Mouse (Mus musculus) myocyte (in vitro differentiated cells): ENCODE measurements around the gene Slc39a1.

Experiments
- CEBPB ChIP-seq: IDR thresholded peaks from 2 replicates; pipeline ENCODE4 v1.6.1; 2011; ENCODE audit warnings: mild to moderate bottlenecking, moderate library complexity; ENCODE audit not compliant: poor library complexity, insufficient read depth, severe bottlenecking
- E2F4 ChIP-seq: IDR thresholded peaks from one replicate; pipeline ENCODE4 v1.6.1; 2011; ENCODE audit warnings: mild to moderate bottlenecking, control low read depth, moderate library complexity; ENCODE audit not compliant: insufficient read depth
- MAX ChIP-seq: IDR thresholded peaks from one replicate; pipeline ENCODE4 v1.6.1; 2011; ENCODE audit warnings: low read depth, mild to moderate bottlenecking, control low read depth
- POLR2A ChIP-seq: IDR thresholded peaks from one replicate; pipeline ENCODE4 v1.6.1; 2011; ENCODE audit warnings: low read depth, mild to moderate bottlenecking, control low read depth, moderate library complexity; ENCODE audit not compliant: insufficient read length
- POLR2AphosphoS2 ChIP-seq: IDR thresholded peaks from one replicate; pipeline ENCODE4 v1.6.1; 2011; ENCODE audit warnings: low read depth, control low read depth; ENCODE audit not compliant: insufficient read length
- SRF ChIP-seq: IDR thresholded peaks from one replicate; pipeline ENCODE4 v1.6.1; 2011; ENCODE audit warnings: low read depth; ENCODE audit not compliant: control insufficient read depth, insufficient read length
- TCF12 ChIP-seq: IDR thresholded peaks from one replicate; pipeline ENCODE4 v1.6.1; 2011; ENCODE audit warnings: mild to moderate bottlenecking, control low read depth; ENCODE audit not compliant: poor library complexity, insufficient read depth, severe bottlenecking
- USF1 ChIP-seq: IDR thresholded peaks from one replicate; pipeline ENCODE4 v1.6.1; 2011; ENCODE audit warnings: low read depth, mild to moderate bottlenecking, control low read depth, moderate library complexity

- TF ChIP-seq POLR2A (no peak), TCF12 (no peak), USF1 (no peak), CEBPB (no peak), E2F4 (no peak), POLR2AphosphoS2 (no peak), MAX (no peak), SRF (no peak)
Observed at GRCm38 (mm10) chr3:90279743-90280142, 31.8 kb downstream of the Slc39a1 start.
